Mouse (Mus musculus) cerebellum, postnatal 10 days (tissue): ENCODE measurements at regions not wholly inside any gene's neighbourhood (a gene's known extent, or its start where the extent isn't known, plus 50 kb on each side); places are given as distances from the start of the nearest gene placed in this dataset.

Experiments used
- DNase-seq, 2 experiments: peaks; one replicate each; pipeline ENCODE4 v3.0.0; 2021; ENCODE audit warnings: mixed read lengths in 2 of 2

DNA sequence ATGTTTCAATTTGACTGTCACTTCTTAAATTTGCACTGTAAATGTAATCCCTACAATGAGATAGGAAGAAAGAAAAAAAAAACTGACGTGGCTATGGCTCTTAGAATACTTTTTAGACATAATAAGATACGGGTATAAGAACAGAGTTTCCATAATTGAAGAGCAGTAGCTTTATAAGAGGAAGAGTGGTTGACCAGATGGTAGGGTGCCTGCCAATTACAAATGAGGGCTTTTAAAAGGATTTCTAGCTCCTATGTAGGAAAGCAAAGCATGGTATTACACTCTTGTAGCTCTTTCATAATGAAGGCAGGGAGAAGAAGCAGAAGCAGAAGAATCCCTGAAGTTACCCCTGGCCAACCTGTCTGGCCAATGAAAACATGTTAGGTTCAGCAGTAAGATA, 239.7 kb upstream of the Car10 start:
- no peak for DNase-seq

DNA sequence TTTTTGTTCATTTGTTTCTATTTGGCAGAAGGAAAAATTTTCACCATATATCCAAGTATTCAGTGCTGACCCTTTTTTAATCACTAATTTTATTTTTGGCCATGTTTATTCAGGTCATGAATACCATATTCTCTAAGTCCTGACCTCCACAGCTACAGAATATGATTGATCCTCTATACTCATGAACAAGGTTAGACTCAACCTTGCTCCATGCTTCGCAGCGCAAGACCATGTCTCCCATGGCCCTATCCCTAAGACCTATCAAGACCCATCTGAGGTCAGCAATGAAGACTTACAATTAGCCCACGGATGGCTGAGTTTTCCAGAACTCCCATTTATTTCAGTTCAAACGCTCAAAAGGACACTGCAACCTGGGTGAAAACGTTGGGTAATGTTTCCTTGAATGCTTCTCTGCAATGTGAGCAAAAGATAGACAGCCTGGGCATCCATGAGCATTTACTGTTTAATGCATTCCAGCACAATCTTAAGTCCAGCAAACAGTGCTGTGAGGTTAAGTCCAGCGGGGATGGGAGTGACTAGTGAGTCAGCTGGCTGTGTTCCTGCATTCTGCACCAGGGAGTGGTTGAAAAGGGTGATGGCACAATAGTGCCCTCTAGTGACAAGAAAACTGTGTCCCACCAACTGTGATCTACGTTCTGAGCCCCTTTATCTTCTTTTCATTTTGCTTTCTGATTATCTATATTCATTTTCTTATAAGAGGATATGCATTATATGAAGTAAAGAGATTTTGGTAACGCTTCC, 208.0 kb upstream of the Car10 start:
- DNase-seq = peak; percentile 85 to 86

DNA sequence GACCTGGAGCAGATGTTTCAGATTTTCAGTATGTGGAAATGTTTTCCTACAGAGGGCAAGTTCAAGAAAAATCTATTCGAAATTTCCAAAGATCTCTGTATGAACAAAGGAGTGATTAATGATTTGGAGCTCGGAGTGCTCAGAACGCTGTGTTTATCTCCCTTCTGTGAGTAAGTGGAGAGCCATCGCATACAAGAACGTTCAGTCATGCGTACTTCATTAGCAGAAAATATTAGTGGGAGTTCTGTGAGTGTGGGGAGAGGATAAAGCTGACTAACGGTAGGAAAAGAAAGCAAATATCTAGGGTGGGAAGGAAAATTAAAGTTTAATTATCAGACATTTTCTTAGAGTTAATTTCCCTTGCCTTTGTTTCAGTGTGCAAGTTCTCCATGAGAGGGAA, 198.5 kb upstream of the Car10 start:
- DNase-seq = no peak
